ENCODE assay signal across 18 mouse cellular contexts in genomic region chr17:73822255-73822654, GRCm38 (mm10). TPM values are rescaled to one million over a fixed set of nuclear protein-coding genes. Genes with fewer than 3 reads are reported as not detected.
DNase-seq lines count a peak whose midpoint lies in the region; ATAC-seq and TF ChIP-seq lines count a peak whose summit lies in the region.
"Had no signal": no experiment of that assay in that cellular context is flagged by ENCODE, and none has a peak within 500 bp of the region (broad histone marks: within the 10 kb centered on the region; RNA-seq: fewer than 3 reads in every experiment).

No protein-coding gene starts in this region.

- H3K27ac ChIP-seq in layer of hippocampus, adult 2 months = peak overlapping the region; percentile 80
- no peak overlapping the region for H3K27ac ChIP-seq in hindbrain, embryonic 12.5 days
- H3K27ac ChIP-seq: embryonic facial prominence, embryonic 15.5 days; hindbrain, postnatal 0 days; limb, embryonic 15.5 days; lung, embryonic 15.5 days; midbrain, embryonic 13.5 days; neural tube, embryonic 12.5 days; stomach, embryonic 15.5 days had no signal

- no peak for ATAC-seq in hindbrain, embryonic 12.5 days (ENCODE audit: low FRiP score)
- ATAC-seq: forebrain, embryonic 16.5 days; hindbrain, postnatal 0 days; midbrain, embryonic 13.5 days had no signal

- no peak for DNase-seq in layer of hippocampus, adult 2 months (ENCODE audit: low spot score in 2 of 2)
- DNase-seq in layer of hippocampus, adult 11-12 months (ENCODE audit: low spot score) = no peak
- peak; percentile 48 to 52 for DNase-seq in spleen, postnatal 36 days (ENCODE audit: low spot score in 2 of 2)
- no peak for DNase-seq in spleen, postnatal 4 days (ENCODE audit: low spot score in 2 of 2)
- DNase-seq in natural killer cell, adult 2 months (ENCODE audit: low spot score in 2 of 2) = peak; percentile 34 to 50
- DNase-seq in adrenal gland, adult 2 months = no peak
- no peak for DNase-seq in MN1 (ENCODE audit: low spot score)
- DNase-seq: adrenal gland, adult 8-10 months; gastrocnemius, postnatal 36 days had no signal

- WGBS in hindbrain, embryonic 12.5 days = 91% methylated on average over 4 of the region's 4 CpGs

- no peak overlapping the region for H3K9ac ChIP-seq in hindbrain, embryonic 12.5 days
- H3K9ac ChIP-seq: embryonic facial prominence, embryonic 15.5 days; limb, embryonic 15.5 days; lung, embryonic 15.5 days; midbrain, embryonic 13.5 days; neural tube, embryonic 12.5 days; stomach, embryonic 15.5 days had no signal

- no peaks in the 10 kb centered on the region for H3K9me3 ChIP-seq in hindbrain, embryonic 12.5 days (replicated peaks)
- H3K9me3 ChIP-seq: embryonic facial prominence, embryonic 15.5 days; limb, embryonic 15.5 days; lung, embryonic 15.5 days; midbrain, embryonic 13.5 days; neural tube, embryonic 12.5 days; stomach, embryonic 15.5 days had no signal

- H3K4me3 ChIP-seq in layer of hippocampus, adult 2 months = no peak overlapping the region
- no peak overlapping the region for H3K4me3 ChIP-seq in hindbrain, embryonic 12.5 days
- H3K4me3 ChIP-seq: embryonic facial prominence, embryonic 15.5 days; limb, embryonic 15.5 days; lung, embryonic 15.5 days; midbrain, embryonic 13.5 days; neural tube, embryonic 12.5 days; stomach, embryonic 15.5 days had no signal

- no peak for TF ChIP-seq CTCF in layer of hippocampus, adult 2 months (conservative IDR thresholded peaks at IDR 0.05)

- 0 out of 2 replicates have a peak, but pooled peaks cover 2% of the 10 kb centered on the region for H3K36me3 ChIP-seq in hindbrain, embryonic 12.5 days
- H3K36me3 ChIP-seq: embryonic facial prominence, embryonic 15.5 days; limb, embryonic 15.5 days; lung, embryonic 15.5 days; stomach, embryonic 15.5 days had no signal

- no peak overlapping the region for H3K4me2 ChIP-seq in hindbrain, embryonic 12.5 days (replicated peaks)
- H3K4me2 ChIP-seq: embryonic facial prominence, embryonic 15.5 days; limb, embryonic 15.5 days; lung, embryonic 15.5 days; midbrain, embryonic 13.5 days; neural tube, embryonic 12.5 days; stomach, embryonic 15.5 days had no signal

- peaks cover 5% of the 10 kb centered on the region for H3K4me1 ChIP-seq in hindbrain, embryonic 12.5 days
- H3K4me1 ChIP-seq: lung, embryonic 15.5 days; neural tube, embryonic 12.5 days; stomach, embryonic 15.5 days had no signal

- no peaks in the 10 kb centered on the region for H3K27me3 ChIP-seq in hindbrain, embryonic 12.5 days
- H3K27me3 ChIP-seq: embryonic facial prominence, embryonic 15.5 days; limb, embryonic 15.5 days; lung, embryonic 15.5 days; midbrain, embryonic 13.5 days; neural tube, embryonic 12.5 days; stomach, embryonic 15.5 days had no signal

RNA-seq across cellular contexts. Expression of gene Ehd3, which starts 18.3 kb away (rescaled TPM):
- 100 to 1,000 TPM; 147 to 150 TPM for total RNA-seq in layer of hippocampus, adult 2 months (2021)
- 10 to 100 TPM; 63.3 to 87.7 TPM for total RNA-seq in adrenal gland, adult 2 months (2021)
- 29.3 and 34.2 TPM in 2 replicates for polyA plus RNA-seq in adrenal gland, adult 2 months (2012; rRNA removed)
- 9.1 and 11.6 TPM in 2 replicates for polyA plus RNA-seq in hindbrain, embryonic 12.5 days (2016; fragmentation: Nextera tagmentation; extraction: Ambion mirVana)

Comparison
In these comparisons a context has a peak if more than half of its experiments do, and no peak if none do; other contexts are left out.
1. DNase-seq: peak in spleen, postnatal 36 days (2 of 2) and natural killer cell, adult 2 months (2 of 2); none in layer of hippocampus, adult 2 months (0 of 2), layer of hippocampus, adult 11-12 months (single experiment), spleen, postnatal 4 days (0 of 2), adrenal gland, adult 2 months (single experiment) and MN1 (single experiment).